Mouse (Mus musculus) CD4-positive, CD25-positive, alpha-beta regulatory T cell, adult 2 months (primary cell): ENCODE measurements around the gene Vmn1r31.

Source experiments
- DNase-seq: peaks from one replicate; pipeline ENCODE4 v3.0.0-alpha.2; 2012; ENCODE audit warnings: low read depth, low spot score

The Vmn1r31 gene

GRCm38 (mm10) chr6:58475230-58475629, at the start of gene Vmn1r31:
Gene Vmn1r31, minus strand, starts transcription at chr6:58475330.
- DNase-seq = no peak

DNA sequence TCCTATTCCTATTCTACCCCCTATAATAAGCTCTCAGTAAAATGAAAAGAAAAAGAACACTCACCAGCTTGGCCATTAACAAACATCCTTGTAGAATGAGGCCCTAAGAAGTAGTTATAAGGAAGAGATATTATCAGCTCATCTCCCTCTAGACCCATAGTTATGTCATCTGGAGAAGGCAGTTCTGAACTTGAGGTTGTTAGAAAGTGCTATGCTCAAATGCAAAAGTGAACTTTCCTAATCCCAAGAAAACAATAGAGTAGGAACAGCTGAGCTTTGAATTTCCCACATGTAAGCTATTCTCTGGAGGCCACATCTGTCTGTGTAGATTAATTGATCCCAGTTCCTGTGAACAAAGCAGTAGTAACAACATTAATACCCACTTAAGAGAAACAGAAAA, 31.8 kb downstream of the Vmn1r31 start, which contains the start of gene Vmn1r30:
Gene Vmn1r30, minus strand, starts transcription at position 101 of the 400 bp plus-strand sequence.
- no peak for DNase-seq
